Mouse (Mus musculus): ENCODE measurements around the gene Ahnak.

- no peak for TF ChIP-seq CTCF (IDR thresholded peaks at IDR 0.05; ENCODE audit: insufficient read depth, low read depth, low read length)
- TF ChIP-seq POLR2A (IDR thresholded peaks at IDR 0.05; ENCODE audit: insufficient read depth, low read depth, low read length) = no peak
Observed at GRCm38 (mm10) chr19:9099751-9100150, 110.7 kb downstream of the Ahnak start.

Measured in olfactory bulb, adult 2 months (tissue).